Mouse (Mus musculus) layer of hippocampus, adult 11-12 months (tissue): ENCODE data around the gene Slc25a10.

Source experiments
- DNase-seq: peaks from one replicate; pipeline ENCODE4 v3.0.0; 2022; ENCODE audit warnings: low spot score

Slc25a10 gene

GRCm38 (mm10) chr11:120539285-120540014, 47.8 kb downstream of the Slc25a10 start:
- no peak for DNase-seq

- DNase-seq: no peak
Observed at GRCm38 (mm10) chr11:120541907-120542306, 50.3 kb downstream of the Slc25a10 start.

- no peak for DNase-seq
Observed at GRCm38 (mm10) chr11:120542376-120542775, 50.7 kb downstream of the Slc25a10 start.

- DNase-seq: no peak
Observed at GRCm38 (mm10) chr11:120545964-120546363, 54.3 kb downstream of the Slc25a10 start.

GRCm38 (mm10) chr11:120547469-120547868, 55.8 kb downstream of the Slc25a10 start:
- DNase-seq: no peak

GRCm38 (mm10) chr11:120548214-120548613, 56.6 kb downstream of the Slc25a10 start:
- DNase-seq: no peak

GRCm38 (mm10) chr11:120548786-120549167, 57.1 kb downstream of the Slc25a10 start:
- no peak for DNase-seq
